ENCODE assay signal across 14 mouse cellular contexts in genomic region chr1:143853691-143854115, GRCm38 (mm10).
DNase-seq lines count a peak whose midpoint lies in the region; ATAC-seq and TF ChIP-seq lines count a peak whose summit lies in the region.
"Had no signal": no experiment of that assay in that cellular context is flagged by ENCODE, and none has a peak within 500 bp of the region (broad histone marks: within the 10 kb centered on the region; RNA-seq: fewer than 3 reads in every experiment).

No protein-coding gene starts in this region.

- WGBS in heart, postnatal 0 days, result 58% methylated on average over 8 of the region's 8 CpGs
- WGBS in forebrain, embryonic 10.5 days, result 79% methylated on average over 8 of the region's 8 CpGs

- no peak for TF ChIP-seq CTCF in heart, postnatal 0 days (IDR thresholded peaks at IDR 0.05; ENCODE audit: low read depth)

- H3K9me3 ChIP-seq in heart, postnatal 0 days (replicated peaks; ENCODE audit: control insufficient read depth, low read length), result no peaks in the 10 kb centered on the region
- no peaks in the 10 kb centered on the region for H3K9me3 ChIP-seq in forebrain, embryonic 10.5 days
- H3K9me3 ChIP-seq: embryonic facial prominence, embryonic 13.5 days; forebrain, embryonic 15.5 days; megakaryocyte, embryonic 14.5 days had no signal

- no peak overlapping the region for H3K9ac ChIP-seq in heart, postnatal 0 days (replicated peaks; ENCODE audit: low read depth, low read length)
- H3K9ac ChIP-seq: embryonic facial prominence, embryonic 13.5 days; forebrain, embryonic 15.5 days had no signal

- DNase-seq in heart, postnatal 0 days (ENCODE audit: low spot score), result no peak
- no peak for DNase-seq in heart, adult 9 months (ENCODE audit: low spot score in 2 of 2)
- DNase-seq in ovary, adult 18-20 months (ENCODE audit: low spot score), result peak; percentile 60
- DNase-seq in ovary, postnatal 14 days (ENCODE audit: low spot score), result no peak
- no peak for DNase-seq in cerebellum, adult 11 months
- DNase-seq in forebrain, embryonic 10.5 days (ENCODE audit: extremely low spot score, low spot score), result no peak
- DNase-seq: cerebellum, adult 2 months; kidney, postnatal 10 days; liver; thymus, adult 18-20 months had no signal

- no peak for ATAC-seq in heart, postnatal 0 days (ENCODE audit: insufficient read depth, low read depth)
- ATAC-seq in granulocyte monocyte progenitor cell, adult 5-6 weeks (replicated peaks; ENCODE audit: poor library complexity, severe bottlenecking), result peak; percentile 40
- ATAC-seq: forebrain, embryonic 15.5 days had no signal

- H3K4me2 ChIP-seq in heart, postnatal 0 days (ENCODE audit: low read depth, low read length), result no peak overlapping the region
- H3K4me2 ChIP-seq: embryonic facial prominence, embryonic 13.5 days; forebrain, embryonic 15.5 days had no signal

- no peak overlapping the region for H3K4me3 ChIP-seq in heart, postnatal 0 days (ENCODE audit: low read depth, low read length)
- no peak overlapping the region for H3K4me3 ChIP-seq in forebrain, embryonic 10.5 days
- H3K4me3 ChIP-seq: embryonic facial prominence, embryonic 13.5 days; forebrain, embryonic 15.5 days; megakaryocyte, embryonic 14.5 days had no signal

- H3K27ac ChIP-seq in heart, postnatal 0 days (ENCODE audit: low read depth), result peak overlapping the region; percentile 38
- no peak overlapping the region for H3K27ac ChIP-seq in forebrain, embryonic 10.5 days
- H3K27ac ChIP-seq: embryonic facial prominence, embryonic 13.5 days; forebrain, embryonic 15.5 days had no signal

- TF ChIP-seq EP300 in heart, postnatal 0 days (IDR thresholded peaks at IDR 0.05; ENCODE audit: low read depth), result no peak

- no peaks in the 10 kb centered on the region for H3K36me3 ChIP-seq in heart, postnatal 0 days (replicated peaks; ENCODE audit: control insufficient read depth, insufficient read depth, low read length)
- no peaks in the 10 kb centered on the region for H3K36me3 ChIP-seq in forebrain, embryonic 10.5 days (replicated peaks)
- H3K36me3 ChIP-seq: embryonic facial prominence, embryonic 13.5 days; forebrain, embryonic 15.5 days had no signal

- H3K4me1 ChIP-seq in heart, postnatal 0 days (ENCODE audit: control insufficient read depth, insufficient read depth), result no peaks in the 10 kb centered on the region
- no peaks in the 10 kb centered on the region for H3K4me1 ChIP-seq in forebrain, embryonic 10.5 days
- H3K4me1 ChIP-seq: embryonic facial prominence, embryonic 13.5 days; forebrain, embryonic 15.5 days; megakaryocyte, embryonic 14.5 days had no signal

- H3K27me3 ChIP-seq in heart, postnatal 0 days (ENCODE audit: control insufficient read depth, insufficient read depth, low read length), result no peaks in the 10 kb centered on the region
- H3K27me3 ChIP-seq in forebrain, embryonic 10.5 days (ENCODE audit: poor library complexity, severe bottlenecking), result no peaks in the 10 kb centered on the region
- H3K27me3 ChIP-seq: embryonic facial prominence, embryonic 13.5 days; forebrain, embryonic 15.5 days; megakaryocyte, embryonic 14.5 days had no signal
